Mouse (Mus musculus) layer of hippocampus, adult 8-10 months (tissue): Measurements from ENCODE around the gene Vstm2a. TPM values are rescaled to one million over a fixed set of nuclear protein-coding genes. Genes with fewer than 3 reads are reported as not detected.

ENCODE experiments used
- DNase-seq, 2 experiments: peaks; one replicate each; pipeline ENCODE4 v3.0.0; 2022; ENCODE audit warnings: low spot score in 2 of 2
- total RNA-seq, 4 experiments: library from RNA; stranded (reverse); gene quantifications; 2 replicates each; pipeline ENCODE4 v1.2.4; 2022

The Vstm2a gene
- total RNA-seq, 4 experiments from 2014 or later: 128 to 160 (median 140) TPM

GRCm38 (mm10) chr11:16439548-16440251 lies 182.2 kb downstream of the Vstm2a start:
- no peak for DNase-seq
